Mouse (Mus musculus): Measurements from ENCODE around the gene Gpr183.

The Gpr183 gene

DNA sequence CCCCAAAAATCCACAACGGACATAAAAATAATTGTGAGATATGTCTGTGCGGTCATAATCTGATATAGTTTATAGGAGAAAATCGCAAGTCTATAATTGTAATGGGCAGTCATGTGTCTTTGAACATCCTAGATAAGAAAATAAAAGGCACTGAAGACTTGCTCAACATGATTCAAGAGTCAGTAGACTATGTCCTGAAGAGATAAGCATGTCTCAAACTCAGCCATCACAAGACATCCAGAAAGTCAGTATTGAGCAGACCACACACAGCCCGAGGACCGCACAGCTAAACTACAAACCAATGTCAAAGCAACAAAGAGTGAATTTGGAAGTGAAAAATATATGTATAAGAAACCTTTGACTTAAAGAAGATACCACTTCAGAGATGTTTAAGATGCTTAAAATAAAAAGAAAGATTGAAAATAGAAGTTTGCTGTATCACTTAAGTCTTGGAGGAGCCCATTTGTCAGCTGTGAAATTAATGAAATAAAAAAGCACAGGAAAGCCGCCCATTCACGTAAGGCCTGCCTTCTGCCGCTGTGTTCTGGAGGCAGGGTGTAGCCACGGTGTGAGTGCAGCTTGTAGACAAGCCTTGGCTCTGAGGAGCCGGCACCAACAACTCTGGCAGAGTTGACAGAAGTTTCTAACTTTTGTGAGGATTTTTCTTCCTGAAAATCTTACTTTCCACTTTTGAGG lies 7.7 kb downstream of the Gpr183 start:
- DNase-seq (ENCODE audit: low read depth in 1 of 2, low spot score in 2 of 2): no peak

DNA sequence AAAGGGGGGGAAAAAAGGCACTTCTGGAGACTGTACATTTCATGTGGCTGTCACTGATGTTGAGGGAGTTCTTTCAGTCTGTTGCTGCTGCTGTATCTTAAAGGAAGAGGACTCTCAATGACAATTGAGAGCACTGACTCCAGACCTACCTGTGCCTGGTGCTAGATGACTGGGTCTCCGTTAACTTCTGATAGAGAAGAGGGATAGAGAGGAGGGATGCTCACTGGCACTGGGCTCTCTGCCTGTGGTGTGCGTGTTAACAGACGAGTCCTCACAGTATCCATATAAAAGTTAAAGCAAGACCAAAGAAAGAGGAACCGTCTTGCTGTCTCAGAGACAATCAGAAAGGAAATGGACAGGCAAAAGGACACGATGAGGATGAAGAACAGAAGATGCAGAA lies 8.7 kb downstream of the Gpr183 start:
- DNase-seq (ENCODE audit: low read depth in 1 of 2, low spot score in 2 of 2): no peak

DNA sequence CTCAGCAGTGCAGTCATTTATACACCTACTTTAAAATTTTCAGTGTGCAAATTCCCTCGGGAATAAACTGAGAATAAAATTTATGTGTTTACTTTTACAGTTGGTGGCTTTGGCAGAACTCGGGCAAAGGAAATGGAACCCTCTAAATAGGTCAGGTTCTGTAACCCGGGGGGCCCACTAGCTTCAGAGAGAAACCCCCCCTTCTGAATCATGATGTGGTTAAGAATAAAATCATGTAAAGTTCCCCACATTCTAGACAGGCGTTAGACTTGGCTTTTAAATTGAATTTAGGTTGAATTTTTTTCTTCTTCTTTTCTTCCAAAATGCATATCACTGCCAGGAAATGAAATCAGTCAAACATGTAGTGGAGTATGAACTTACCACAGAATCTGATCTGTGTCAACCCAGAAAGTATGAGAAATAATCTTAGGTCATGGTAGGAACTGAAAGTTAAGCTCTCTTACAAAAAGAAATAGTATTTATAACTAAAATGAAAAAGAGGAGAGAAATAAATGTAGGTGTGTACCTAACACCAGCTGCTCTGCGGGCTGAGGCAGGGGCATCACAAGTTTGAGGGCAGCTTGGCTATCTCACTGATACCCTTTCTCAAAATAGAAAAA lies 9.7 kb downstream of the Gpr183 start:
- no peak for DNase-seq (ENCODE audit: low read depth in 1 of 2, low spot score in 2 of 2)

DNA sequence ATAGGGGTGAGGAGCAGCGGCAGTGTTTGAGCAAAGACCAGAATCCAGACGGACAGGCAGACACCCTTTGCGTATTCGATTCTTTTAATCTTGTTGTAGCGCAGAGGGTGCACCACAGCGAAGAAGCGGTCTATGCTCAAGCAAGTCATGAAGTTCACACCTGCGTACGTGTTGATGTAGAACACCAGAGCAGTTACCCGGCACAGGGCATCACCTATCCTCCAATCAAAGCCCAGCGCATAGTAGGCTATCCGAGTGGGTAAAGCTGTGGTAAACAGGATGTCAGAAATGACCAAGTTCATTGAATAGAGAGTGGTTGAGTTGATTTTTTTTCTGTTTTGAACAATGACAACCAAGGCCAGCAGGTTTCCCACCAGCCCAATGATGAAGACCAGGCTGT lies 10.4 kb downstream of the Gpr183 start:
- no peak for DNase-seq (ENCODE audit: low read depth in 1 of 2, low spot score in 2 of 2)

DNA sequence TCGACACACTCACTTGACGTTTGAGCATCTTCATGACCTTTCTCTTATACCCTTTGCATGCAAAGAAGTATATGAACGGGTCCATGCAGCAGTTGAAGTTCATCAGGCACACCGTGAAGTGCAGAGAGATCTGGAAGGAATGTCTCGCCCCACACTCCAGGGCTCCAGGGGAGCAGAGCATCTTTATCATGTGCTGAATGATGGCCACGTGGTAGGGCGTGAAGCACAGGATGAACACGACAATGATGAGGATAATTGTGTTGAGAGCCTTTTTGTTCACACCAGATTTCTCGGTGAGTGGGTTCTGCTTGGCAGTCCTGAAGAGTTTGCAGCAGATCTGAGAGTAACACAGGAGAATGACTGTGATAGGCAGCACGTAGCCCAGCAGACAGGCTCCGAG lies 10.9 kb downstream of the Gpr183 start:
- no peak for DNase-seq (ENCODE audit: low read depth in 1 of 2, low spot score in 2 of 2)

DNA sequence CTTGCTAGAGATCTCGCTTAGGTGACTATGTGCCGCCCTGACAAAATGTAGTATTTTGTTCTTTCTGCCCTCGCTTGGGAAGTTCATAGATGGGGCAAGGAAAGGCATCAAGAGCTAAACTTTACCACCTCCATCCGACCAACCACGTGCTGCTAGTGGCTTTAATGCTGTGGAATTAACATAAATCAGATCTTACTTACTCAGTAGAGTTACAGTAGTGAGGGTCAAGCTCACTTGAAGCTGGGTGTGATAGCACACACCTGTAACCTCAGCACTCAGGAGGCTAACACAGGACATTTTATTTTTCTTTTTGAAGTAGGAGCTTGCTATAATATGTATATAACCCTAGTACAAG lies 13.0 kb downstream of the Gpr183 start:
- DNase-seq (ENCODE audit: low read depth in 1 of 2, low spot score in 2 of 2): no peak

DNA sequence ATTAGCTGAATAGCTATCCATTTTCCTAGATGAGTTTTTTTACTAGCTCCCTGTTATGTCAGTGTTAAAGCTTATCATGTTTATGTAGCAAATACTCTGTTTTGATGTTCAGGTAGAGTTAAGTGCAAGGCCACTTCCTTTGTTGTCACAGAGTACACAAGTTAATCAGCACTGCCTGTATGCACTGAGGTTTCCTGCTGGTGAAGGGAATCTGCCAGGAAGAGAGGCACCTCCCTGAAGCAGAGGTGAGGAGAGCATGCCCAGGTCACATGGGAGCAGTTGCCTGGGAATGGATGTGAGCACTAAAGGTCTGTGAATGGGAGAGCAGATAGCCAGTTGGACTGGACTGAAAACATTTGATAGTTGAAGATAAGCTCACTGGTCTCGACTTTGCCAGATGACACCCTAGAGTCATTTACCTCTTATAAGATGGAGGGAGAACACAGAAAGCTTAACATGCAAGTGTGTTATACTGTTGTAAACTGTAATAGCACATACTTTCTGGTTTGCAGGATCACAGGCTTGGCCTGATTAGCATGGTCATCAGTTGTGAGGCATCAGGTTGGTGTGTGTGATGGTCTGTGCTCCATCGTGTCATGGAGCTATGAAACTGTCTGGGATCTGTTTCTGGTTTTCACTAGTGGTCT lies 13.5 kb downstream of the Gpr183 start:
- DNase-seq (ENCODE audit: low read depth in 1 of 2, low spot score in 2 of 2): no peak

DNA sequence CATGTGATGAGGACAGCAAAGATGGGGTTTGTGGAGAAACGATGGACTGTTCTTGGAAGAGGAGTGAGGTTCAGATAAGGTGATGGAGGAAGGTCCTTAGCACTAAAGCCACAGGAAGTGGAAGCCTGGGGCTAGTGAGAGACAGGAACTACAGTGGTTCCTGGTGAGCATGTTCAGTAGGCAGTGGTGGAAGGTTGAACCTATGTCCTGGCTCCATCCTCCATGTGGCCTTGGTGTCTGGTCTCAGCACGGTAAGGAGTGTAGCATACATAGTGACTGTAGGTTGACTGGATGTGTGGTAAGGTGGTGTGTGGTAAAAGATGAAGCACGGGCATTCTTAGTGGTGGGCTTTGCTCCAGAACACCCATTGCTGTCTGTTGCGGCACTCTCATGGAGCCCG lies 15.1 kb downstream of the Gpr183 start:
- no peak for DNase-seq (ENCODE audit: low read depth in 1 of 2, low spot score in 2 of 2)

DNA sequence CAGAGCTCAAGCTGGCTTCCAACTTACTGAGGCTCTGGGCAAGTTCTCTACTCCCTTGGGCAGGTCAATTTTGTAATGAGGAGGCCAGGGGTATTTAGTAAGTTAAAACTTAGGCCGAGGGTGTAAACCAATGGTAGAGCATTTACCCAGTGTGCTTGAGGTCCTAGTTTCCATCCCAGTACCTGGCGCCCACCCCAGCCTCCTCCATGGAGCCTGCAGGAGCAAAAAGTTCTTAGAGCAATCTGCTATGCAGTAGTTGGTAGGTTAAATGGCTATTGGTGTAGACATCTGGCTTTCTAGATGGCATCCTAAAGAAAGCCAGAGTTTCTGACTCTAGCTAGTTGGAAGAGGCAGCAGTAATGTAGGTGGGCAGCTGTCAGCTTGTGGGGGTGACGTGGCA lies 15.6 kb downstream of the Gpr183 start:
- no peak for DNase-seq (ENCODE audit: low read depth in 1 of 2, low spot score in 2 of 2)

DNA sequence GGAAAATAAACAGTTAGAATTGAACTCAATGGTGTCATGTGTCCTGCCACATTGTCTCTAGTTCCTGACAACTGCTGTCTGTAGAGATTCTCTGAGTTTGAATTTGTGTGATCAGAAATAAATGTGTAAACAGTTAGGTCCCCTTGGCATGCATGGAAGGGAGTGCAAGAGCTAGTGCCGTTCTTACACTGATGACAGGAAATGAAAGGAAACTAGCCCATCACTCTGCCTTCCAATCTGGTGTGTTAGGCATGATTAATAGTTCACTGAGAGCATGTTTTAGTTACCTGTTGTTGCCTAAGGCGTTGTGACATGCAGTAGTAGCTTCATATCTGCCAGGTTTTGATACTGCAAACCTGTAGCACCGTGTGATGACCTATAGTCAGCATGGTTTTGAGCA lies 17.0 kb downstream of the Gpr183 start:
- no peak for DNase-seq (ENCODE audit: low read depth in 1 of 2, low spot score in 2 of 2)

DNA sequence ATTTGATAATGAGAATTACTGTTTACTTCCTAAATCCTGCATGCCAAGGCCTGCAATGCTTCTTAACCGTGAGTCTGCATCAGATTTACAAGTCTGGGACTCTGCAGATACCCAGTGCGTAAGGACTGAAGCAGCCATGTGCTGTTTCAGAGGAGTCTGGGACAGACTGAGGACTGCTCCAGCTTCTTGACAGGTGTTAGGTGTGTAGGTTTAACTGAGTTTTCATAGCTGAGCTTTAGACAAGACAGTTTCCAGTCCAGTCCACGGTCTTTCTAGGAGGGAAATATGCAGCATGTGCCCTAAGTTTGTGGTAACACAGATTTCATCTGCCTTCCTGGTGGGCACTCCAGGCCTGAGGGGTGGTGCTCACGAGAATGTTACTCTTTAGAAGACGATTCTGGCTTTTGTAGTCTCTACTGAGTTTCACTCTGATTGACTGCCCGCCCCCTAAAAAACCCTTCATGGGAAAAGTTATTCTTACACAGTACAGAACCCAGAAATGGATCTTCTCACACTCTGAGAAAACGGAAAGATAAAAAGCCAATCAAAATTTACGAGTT lies 17.7 kb downstream of the Gpr183 start:
- DNase-seq (ENCODE audit: low read depth in 1 of 2, low spot score in 2 of 2): no peak

DNA sequence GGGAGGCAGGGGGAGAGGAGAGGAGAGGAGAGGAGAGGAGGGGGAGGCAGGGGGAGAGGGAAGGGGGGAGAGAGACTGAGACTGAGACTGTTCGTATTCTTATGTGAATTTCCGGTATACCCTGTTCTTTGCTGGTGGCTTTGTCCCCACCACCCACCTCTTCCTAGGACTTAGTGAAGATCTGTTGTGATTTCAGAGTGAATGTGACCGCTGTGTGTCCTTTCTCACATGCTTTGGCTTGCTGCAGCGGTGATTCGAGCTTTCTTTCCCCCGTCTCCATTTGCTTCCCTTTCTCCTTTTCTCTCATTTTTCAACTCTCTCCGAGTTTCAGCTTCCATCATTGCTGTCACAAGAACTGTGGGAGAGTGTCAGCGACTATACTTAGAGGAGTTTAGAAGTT lies 18.3 kb downstream of the Gpr183 start:
- DNase-seq (ENCODE audit: low read depth in 1 of 2, low spot score in 2 of 2): no peak

DNA sequence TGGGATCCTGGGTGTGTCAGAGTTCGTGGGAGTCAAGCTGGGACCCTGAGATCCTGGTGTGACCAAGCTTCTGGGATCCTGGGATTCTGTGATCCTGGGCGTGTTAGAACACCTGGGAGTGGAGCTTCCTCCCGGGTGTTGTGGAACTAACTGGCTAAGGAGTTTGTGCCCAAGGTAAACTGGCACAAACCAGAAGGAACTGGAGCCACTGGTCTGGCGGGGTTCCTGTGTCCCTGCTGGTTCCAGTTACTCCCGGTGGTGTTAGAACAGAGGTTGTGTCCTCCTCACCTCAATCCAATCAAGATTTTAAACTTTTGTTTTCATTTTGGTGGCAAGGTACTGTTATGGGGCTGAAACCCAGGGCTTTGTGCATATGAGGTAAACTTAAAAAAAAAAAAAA lies 18.9 kb downstream of the Gpr183 start:
- DNase-seq (ENCODE audit: low read depth in 1 of 2, low spot score in 2 of 2): no peak

DNA sequence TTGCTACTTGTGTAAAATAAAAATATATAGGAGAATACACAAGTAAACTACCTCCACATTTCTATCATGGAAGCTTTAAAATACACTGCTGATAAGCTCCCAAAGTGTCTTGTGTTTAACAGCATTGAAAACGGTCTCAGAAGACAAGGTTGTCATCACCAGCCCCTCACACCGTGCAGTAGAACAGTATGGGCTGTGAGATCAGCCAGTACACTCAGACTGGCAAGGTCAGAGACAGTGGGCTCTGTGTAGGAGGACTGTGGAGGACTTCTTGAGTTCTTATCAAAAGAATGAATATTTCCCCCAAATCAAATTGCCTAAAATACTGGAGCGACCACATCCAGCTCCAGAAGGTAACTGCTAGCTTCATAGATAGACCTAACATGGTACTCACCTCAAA lies 25.4 kb downstream of the Gpr183 start:
- DNase-seq (ENCODE audit: low read depth in 1 of 2, low spot score in 2 of 2): no peak

DNA sequence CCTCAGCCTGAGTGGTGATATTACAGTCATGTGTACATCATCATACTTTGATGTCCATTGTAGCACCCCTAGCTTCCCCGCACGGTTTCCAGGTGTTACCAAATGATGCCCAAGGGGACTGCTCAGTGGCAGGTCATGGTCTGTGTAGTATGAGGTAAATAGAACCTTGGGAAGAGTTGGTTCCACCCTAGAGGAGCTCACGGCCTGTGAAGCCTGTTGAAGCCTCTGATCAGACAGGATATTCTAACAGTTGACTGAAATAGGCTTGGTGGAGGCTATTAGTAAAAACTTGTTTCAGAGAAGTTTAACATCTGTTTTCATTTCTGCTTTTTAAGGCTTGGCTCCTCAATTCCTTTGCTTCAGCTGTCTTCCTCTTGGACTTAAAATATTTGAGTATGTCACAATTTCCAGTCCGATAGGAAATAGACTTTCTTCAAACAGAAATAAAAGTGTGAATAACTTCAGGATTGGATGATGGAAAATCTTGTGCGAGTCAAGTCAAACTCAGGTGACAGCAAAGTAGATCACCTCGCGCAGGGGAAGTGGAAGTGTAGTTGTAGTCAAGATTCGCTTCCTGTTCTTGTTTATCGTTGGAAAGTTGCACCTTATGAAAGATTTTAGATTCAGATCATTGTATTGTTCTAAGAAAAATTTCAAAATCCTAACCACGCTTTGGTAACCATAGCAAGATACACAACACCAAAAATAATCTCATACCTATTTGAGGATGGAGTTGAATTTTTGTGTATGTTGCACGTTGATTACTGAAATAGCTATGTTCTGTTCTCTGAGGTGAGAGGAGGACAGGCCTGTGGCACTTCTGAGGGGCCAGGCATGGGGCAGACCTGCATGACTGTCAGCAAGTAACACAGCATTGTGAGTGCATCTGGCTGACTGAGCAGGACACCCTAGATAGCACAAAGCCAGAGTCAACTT lies 26.5 kb downstream of the Gpr183 start:
- peak in 1 of 2 experiments; percentile 28 for DNase-seq (ENCODE audit: low read depth in 1 of 2, low spot score in 2 of 2)

DNA sequence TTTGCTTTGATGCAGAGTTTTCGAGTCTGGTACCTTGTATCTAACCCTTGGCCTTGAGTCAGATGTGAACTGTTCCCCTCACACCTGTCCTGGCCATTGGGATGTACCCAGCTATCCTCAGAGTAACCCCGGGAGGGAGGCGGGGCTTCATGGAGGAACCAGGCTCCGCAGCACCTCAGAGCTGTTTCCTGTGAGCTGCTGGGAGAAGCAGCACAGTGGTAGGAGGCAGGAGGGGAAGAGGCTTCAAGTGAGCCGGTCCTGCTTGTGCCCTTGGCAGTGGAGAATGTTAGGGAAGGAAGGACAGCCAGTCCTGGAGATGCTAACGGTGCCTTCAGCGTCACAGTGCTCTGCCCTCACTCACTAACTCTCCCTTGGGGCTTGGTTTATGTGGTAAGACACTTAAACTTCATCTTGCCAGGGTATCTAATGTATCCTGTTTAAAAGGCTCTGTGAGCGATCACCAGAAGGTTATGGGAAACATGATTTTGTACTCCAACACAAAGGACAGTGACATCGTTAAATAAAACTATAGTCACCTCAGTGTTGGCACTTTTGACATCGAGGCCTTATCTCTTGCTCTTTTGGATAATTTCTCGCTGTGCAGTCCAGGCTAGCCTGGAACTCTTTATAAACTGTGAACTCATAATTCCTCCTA lies 27.3 kb downstream of the Gpr183 start:
- DNase-seq (ENCODE audit: low read depth in 1 of 2, low spot score in 2 of 2): no peak

DNA sequence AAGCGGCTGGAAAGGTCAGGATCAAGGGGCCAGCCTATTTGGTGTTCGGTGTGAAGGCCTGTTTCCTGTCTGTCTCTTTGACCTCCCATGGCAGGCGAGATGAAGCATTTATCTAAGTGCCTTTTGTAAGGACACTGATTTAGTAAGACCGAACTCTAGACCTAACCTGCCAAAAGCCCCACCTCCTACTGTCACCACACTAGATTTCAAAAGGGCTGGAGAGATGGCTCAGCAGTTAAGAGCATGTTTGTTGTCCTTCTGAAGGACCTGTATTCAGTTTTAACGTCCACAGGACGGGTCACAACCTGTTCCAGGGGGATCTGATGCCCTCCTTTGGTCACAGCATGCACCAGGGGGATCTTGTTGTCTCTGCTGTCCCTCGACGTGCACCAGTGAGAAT lies 28.1 kb downstream of the Gpr183 start:
- no peak for DNase-seq (ENCODE audit: low read depth in 1 of 2, low spot score in 2 of 2)

DNA sequence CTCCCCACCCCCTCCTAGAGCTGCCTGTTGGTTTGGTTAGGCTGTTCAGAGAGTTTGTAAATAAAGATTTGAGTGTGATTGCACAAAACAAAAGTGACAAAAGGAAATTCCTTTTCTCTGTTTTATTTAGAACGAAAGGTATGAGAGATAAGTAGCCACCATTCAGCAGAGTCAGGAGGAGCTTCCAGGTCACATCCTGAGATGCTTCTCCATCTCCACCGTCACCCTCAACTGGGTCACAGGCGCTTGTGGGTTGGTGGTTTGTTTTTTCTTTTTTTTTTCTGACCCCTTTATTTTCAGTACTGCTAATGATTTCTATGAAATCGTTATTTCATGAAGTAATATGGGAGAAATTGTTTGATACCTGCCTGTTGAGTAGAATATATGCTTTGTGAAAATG lies 28.6 kb downstream of the Gpr183 start:
- DNase-seq (ENCODE audit: low read depth in 1 of 2, low spot score in 2 of 2): no peak

DNA sequence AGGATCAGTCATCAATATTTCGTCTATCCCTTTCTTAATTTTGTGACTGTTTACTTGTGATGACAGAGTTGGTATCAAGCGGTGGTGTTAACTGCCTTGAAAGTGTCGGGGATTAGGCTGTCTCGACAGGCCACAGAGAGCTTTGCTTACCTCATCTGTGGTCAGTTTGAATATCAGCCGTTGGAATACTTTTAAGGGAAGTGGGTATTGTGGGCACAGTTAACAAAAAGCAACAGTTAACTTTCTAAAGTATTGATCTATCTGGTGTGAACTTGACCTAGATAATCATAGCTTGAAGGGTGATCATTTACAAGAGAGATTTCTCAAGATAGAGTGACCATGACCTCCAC lies 30.4 kb downstream of the Gpr183 start:
- DNase-seq (ENCODE audit: low read depth in 1 of 2, low spot score in 2 of 2): no peak

DNA sequence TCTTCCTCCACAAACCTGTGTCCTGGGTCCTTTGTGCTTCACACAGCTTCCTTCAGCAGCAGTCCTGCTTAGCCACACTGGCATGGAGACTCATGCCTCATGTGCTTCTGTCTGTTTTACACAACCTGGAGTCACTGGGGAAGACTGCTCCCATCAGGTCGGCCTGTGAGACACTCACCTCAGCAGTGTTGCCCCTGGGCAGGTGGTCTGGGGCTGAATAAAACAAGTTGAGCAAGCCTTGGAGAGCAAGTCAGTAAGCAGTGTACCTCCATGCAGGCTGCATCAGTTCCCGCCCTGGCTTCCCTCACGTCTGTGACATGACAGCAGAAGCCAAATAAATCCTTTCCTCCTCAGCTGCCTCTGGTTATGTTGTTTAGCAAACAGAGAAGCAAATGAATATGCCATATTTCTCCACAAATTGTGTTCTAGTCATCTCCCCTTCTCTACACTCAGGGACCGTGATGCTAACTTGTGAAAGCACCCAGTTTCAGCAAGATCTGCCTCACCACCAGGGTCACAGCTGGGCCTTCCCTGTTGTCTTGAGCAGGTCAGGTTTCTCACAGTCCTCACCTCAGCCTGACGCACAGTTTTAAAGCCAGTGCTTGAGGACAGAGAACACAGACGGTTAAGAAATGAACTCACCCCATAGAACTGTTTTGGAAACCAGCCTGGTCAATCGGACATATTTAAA lies 30.9 kb downstream of the Gpr183 start:
- DNase-seq (ENCODE audit: low read depth in 1 of 2, low spot score in 2 of 2): no peak
